Mouse (Mus musculus) lung, postnatal 0 days (tissue): ENCODE measurements around the gene C3.

Experiments used
- CTCF ChIP-seq: IDR thresholded peaks from 2 replicates; pipeline ENCODE4 v1.5.1; 2016; ENCODE audit warnings: antibody characterized with exemption, mild to moderate bottlenecking
- EP300 ChIP-seq: IDR thresholded peaks from 2 replicates; pipeline ENCODE4 v1.6.1; 2016; ENCODE audit warnings: antibody characterized with exemption, mild to moderate bottlenecking, control low read depth

DNA sequence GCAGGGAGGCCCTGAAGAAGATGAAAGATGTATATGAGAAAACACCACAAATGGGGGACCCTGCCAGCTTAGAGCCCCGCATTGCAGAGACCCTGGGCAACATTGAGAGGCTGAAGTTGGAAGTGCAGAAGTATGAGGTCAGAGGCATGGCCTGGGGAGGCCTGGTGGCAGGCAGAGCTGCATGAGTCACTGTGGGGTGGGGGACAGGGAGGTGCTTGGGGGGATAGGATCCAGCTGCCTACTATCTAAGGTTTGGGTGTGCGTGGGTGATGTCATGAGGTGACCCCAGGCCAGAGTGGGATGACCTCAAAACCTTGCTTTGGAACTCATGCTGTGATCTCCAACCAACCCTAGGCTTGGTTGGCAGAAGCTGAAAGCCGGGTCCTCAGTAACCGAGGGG, 33.4 kb upstream of the C3 start:
- no peak for TF ChIP-seq EP300
- no peak for TF ChIP-seq CTCF
